Mouse (Mus musculus): ENCODE measurements around the gene Prss21. TPM values are rescaled to one million over a fixed set of nuclear protein-coding genes. Genes with fewer than 3 reads are reported as not detected.

Prss21 gene
- not detected in 2 replicates for polyA plus RNA-seq (2015; fragmentation: Nextera tagmentation; extraction: Ambion mirVana)

- Histone ChIP-seq H3K4me1 (ENCODE audit: control insufficient read depth, insufficient read depth, low read length) (no peaks in the 10 kb centered on the region), H3K27me3 (ENCODE audit: control insufficient read depth, insufficient read depth, low read length) (no peaks in the 10 kb centered on the region), H3K9ac (ENCODE audit: low read length) (no peak within 1 kb of the TSS), H3K36me3 (ENCODE audit: control insufficient read depth, insufficient read depth) (no peaks in the 10 kb centered on the region), H3K4me2 (ENCODE audit: low read depth, low read length) (no peak within 1 kb of the TSS), H3K9me3 (replicated peaks; ENCODE audit: control insufficient read depth, low read length) (peaks cover 7% of the 10 kb centered on the region), H3K27ac (ENCODE audit: low read length) (no peak within 1 kb of the TSS), H3K4me3 (ENCODE audit: low read length) (no peak within 1 kb of the TSS)
- WGBS: 78% methylated on average over 15 of the region's 15 CpGs
- no peak for ATAC-seq (replicated peaks; ENCODE audit: extremely low read depth, insufficient read depth, low FRiP score)
These were observed at the start of gene Prss21 for GRCm38 (mm10) chr17:23867756-23868155. Gene Prss21, plus strand, starts transcription at chr17:23868056.

GRCm38 (mm10) chr17:23818579-23818978 is 49.3 kb upstream of the Prss21 start:
- WGBS: 93% methylated on average over 8 of the region's 8 CpGs
- Histone ChIP-seq H3K9ac (ENCODE audit: low read length) (no peak overlapping the region), H3K4me2 (ENCODE audit: low read depth, low read length) (no peak overlapping the region), H3K4me3 (ENCODE audit: low read length) (no peak overlapping the region), H3K4me1 (ENCODE audit: control insufficient read depth, insufficient read depth, low read length) (no peaks in the 10 kb centered on the region), H3K36me3 (ENCODE audit: control insufficient read depth, insufficient read depth) (peaks cover 90% of the 10 kb centered on the region), H3K9me3 (replicated peaks; ENCODE audit: control insufficient read depth, low read length) (peaks cover 25% of the 10 kb centered on the region), H3K27me3 (ENCODE audit: control insufficient read depth, insufficient read depth, low read length) (no peaks in the 10 kb centered on the region), H3K27ac (ENCODE audit: low read length) (no peak overlapping the region)
- no peak for ATAC-seq (replicated peaks; ENCODE audit: extremely low read depth, insufficient read depth, low FRiP score)

GRCm38 (mm10) chr17:23819235-23819634 is 48.6 kb upstream of the Prss21 start:
- Histone ChIP-seq H3K4me3 (ENCODE audit: low read length) (no peak overlapping the region), H3K36me3 (ENCODE audit: control insufficient read depth, insufficient read depth) (peaks cover 91% of the 10 kb centered on the region), H3K27ac (ENCODE audit: low read length) (no peak overlapping the region), H3K9ac (ENCODE audit: low read length) (no peak overlapping the region), H3K9me3 (replicated peaks; ENCODE audit: control insufficient read depth, low read length) (peaks cover 25% of the 10 kb centered on the region), H3K4me2 (ENCODE audit: low read depth, low read length) (no peak overlapping the region), H3K4me1 (ENCODE audit: control insufficient read depth, insufficient read depth, low read length) (no peaks in the 10 kb centered on the region), H3K27me3 (ENCODE audit: control insufficient read depth, insufficient read depth, low read length) (no peaks in the 10 kb centered on the region)
- no peak for ATAC-seq (replicated peaks; ENCODE audit: extremely low read depth, insufficient read depth, low FRiP score)
- 98% methylated on average over 25 of the region's 25 CpGs for WGBS

- 95% methylated on average over 5 of the region's 5 CpGs for WGBS
These were observed 47.1 kb upstream of the Prss21 start for GRCm38 (mm10) chr17:23820731-23821130.

GRCm38 (mm10) chr17:23822094-23822493 is 45.8 kb upstream of the Prss21 start:
- H3K9me3 ChIP-seq (replicated peaks; ENCODE audit: control insufficient read depth, low read length): peaks cover 17% of the 10 kb centered on the region
- peaks cover 86% of the 10 kb centered on the region for H3K36me3 ChIP-seq (ENCODE audit: control insufficient read depth, insufficient read depth)
- WGBS: 61% methylated on average over 4 of the region's 6 CpGs
- H3K9ac ChIP-seq (ENCODE audit: low read length): no peak overlapping the region
- ATAC-seq (replicated peaks; ENCODE audit: extremely low read depth, insufficient read depth, low FRiP score): no peak
- no peak overlapping the region for H3K4me2 ChIP-seq (ENCODE audit: low read depth, low read length)
- H3K4me3 ChIP-seq (ENCODE audit: low read length): no peak overlapping the region
- H3K4me1 ChIP-seq (ENCODE audit: control insufficient read depth, insufficient read depth, low read length): peaks cover under 1% of the 10 kb centered on the region
- H3K27ac ChIP-seq (ENCODE audit: low read length): no peak overlapping the region
- H3K27me3 ChIP-seq (ENCODE audit: control insufficient read depth, insufficient read depth, low read length): no peaks in the 10 kb centered on the region

More at GRCm38 (mm10) chr17:23820731-23821130, 47.1 kb upstream of the Prss21 start:
- Histone ChIP-seq H3K4me3 (ENCODE audit: low read length) (no peak overlapping the region), H3K4me1 (ENCODE audit: control insufficient read depth, insufficient read depth, low read length) (no peaks in the 10 kb centered on the region), H3K9ac (ENCODE audit: low read length) (no peak overlapping the region), H3K27me3 (ENCODE audit: control insufficient read depth, insufficient read depth, low read length) (no peaks in the 10 kb centered on the region), H3K9me3 (replicated peaks; ENCODE audit: control insufficient read depth, low read length) (peaks cover 19% of the 10 kb centered on the region), H3K36me3 (ENCODE audit: control insufficient read depth, insufficient read depth) (peaks cover 86% of the 10 kb centered on the region), H3K27ac (ENCODE audit: low read length) (no peak overlapping the region), H3K4me2 (ENCODE audit: low read depth, low read length) (no peak overlapping the region)
- no peak for ATAC-seq (replicated peaks; ENCODE audit: extremely low read depth, insufficient read depth, low FRiP score)

GRCm38 (mm10) chr17:23823018-23823417 is 44.8 kb upstream of the Prss21 start:
- Histone ChIP-seq H3K36me3 (ENCODE audit: control insufficient read depth, insufficient read depth) (peaks cover 79% of the 10 kb centered on the region), H3K27ac (ENCODE audit: low read length) (no peak overlapping the region), H3K27me3 (ENCODE audit: control insufficient read depth, insufficient read depth, low read length) (no peaks in the 10 kb centered on the region), H3K9ac (ENCODE audit: low read length) (no peak overlapping the region), H3K4me2 (ENCODE audit: low read depth, low read length) (no peak overlapping the region), H3K4me3 (ENCODE audit: low read length) (no peak overlapping the region), H3K9me3 (replicated peaks; ENCODE audit: control insufficient read depth, low read length) (peaks cover 17% of the 10 kb centered on the region), H3K4me1 (ENCODE audit: control insufficient read depth, insufficient read depth, low read length) (peaks cover 9% of the 10 kb centered on the region)
- 78% methylated on average over 16 of the region's 16 CpGs for WGBS
- no peak for ATAC-seq (replicated peaks; ENCODE audit: extremely low read depth, insufficient read depth, low FRiP score)

- Histone ChIP-seq H3K4me1 (ENCODE audit: control insufficient read depth, insufficient read depth, low read length) (peaks cover 12% of the 10 kb centered on the region), H3K36me3 (ENCODE audit: control insufficient read depth, insufficient read depth) (peaks cover 73% of the 10 kb centered on the region), H3K9me3 (replicated peaks; ENCODE audit: control insufficient read depth, low read length) (peaks cover 15% of the 10 kb centered on the region), H3K27ac (ENCODE audit: low read length) (no peak overlapping the region), H3K27me3 (ENCODE audit: control insufficient read depth, insufficient read depth, low read length) (no peaks in the 10 kb centered on the region), H3K4me2 (ENCODE audit: low read depth, low read length) (no peak overlapping the region), H3K9ac (ENCODE audit: low read length) (no peak overlapping the region), H3K4me3 (ENCODE audit: low read length) (no peak overlapping the region)
- ATAC-seq (replicated peaks; ENCODE audit: extremely low read depth, insufficient read depth, low FRiP score): no peak
- WGBS: 91% methylated on average over 12 of the region's 12 CpGs
These were observed 44.2 kb upstream of the Prss21 start for GRCm38 (mm10) chr17:23823614-23824013.

- no peak overlapping the region for H3K9ac ChIP-seq (ENCODE audit: low read length)
- no peak overlapping the region for H3K4me3 ChIP-seq (ENCODE audit: low read length)
- H3K27ac ChIP-seq (ENCODE audit: low read length): no peak overlapping the region
- 83% methylated on average over 4 of the region's 4 CpGs for WGBS
- peaks cover 12% of the 10 kb centered on the region for H3K4me1 ChIP-seq (ENCODE audit: control insufficient read depth, insufficient read depth, low read length)
- no peak overlapping the region for H3K4me2 ChIP-seq (ENCODE audit: low read depth, low read length)
- 0 out of 2 replicates have a peak, but pooled peaks cover 2% of the 10 kb centered on the region for H3K27me3 ChIP-seq (ENCODE audit: control insufficient read depth, insufficient read depth, low read length)
- H3K36me3 ChIP-seq (ENCODE audit: control insufficient read depth, insufficient read depth): peaks cover 53% of the 10 kb centered on the region
- ATAC-seq (replicated peaks; ENCODE audit: extremely low read depth, insufficient read depth, low FRiP score): no peak
- peaks cover 5% of the 10 kb centered on the region; the same call in 1 of the 2 replicates for H3K9me3 ChIP-seq (replicated peaks; ENCODE audit: control insufficient read depth, low read length)
These were observed 42.3 kb upstream of the Prss21 start for GRCm38 (mm10) chr17:23825591-23825990.

GRCm38 (mm10) chr17:23828271-23829001 is 39.4 kb upstream of the Prss21 start:
- H3K36me3 ChIP-seq (ENCODE audit: control insufficient read depth, insufficient read depth): peaks cover 31% of the 10 kb centered on the region
- H3K27ac ChIP-seq (ENCODE audit: low read length): peak overlapping the region; percentile 83
- peaks cover 17% of the 10 kb centered on the region for H3K27me3 ChIP-seq (ENCODE audit: control insufficient read depth, insufficient read depth, low read length)
- H3K9me3 ChIP-seq (replicated peaks; ENCODE audit: control insufficient read depth, low read length): peaks cover 5% of the 10 kb centered on the region; the same call in 1 of the 2 replicates
- peak overlapping the region; percentile 92 for H3K4me2 ChIP-seq (ENCODE audit: low read depth, low read length)
- ATAC-seq (replicated peaks; ENCODE audit: extremely low read depth, insufficient read depth, low FRiP score): peak; percentile 72
- H3K9ac ChIP-seq (ENCODE audit: low read length): peak overlapping the region; percentile 94
- WGBS: under 1% methylated on average over 47 of the region's 47 CpGs
- peak overlapping the region; percentile 95 for H3K4me3 ChIP-seq (ENCODE audit: low read length)
- H3K4me1 ChIP-seq (ENCODE audit: control insufficient read depth, insufficient read depth, low read length): peaks cover 12% of the 10 kb centered on the region
